Mouse (Mus musculus) spleen, postnatal 10 days (tissue): Measurements from ENCODE around the gene Tm4sf4.

Source experiments
- DNase-seq, 2 experiments: peaks; one replicate each; pipeline ENCODE4 v3.0.0; 2021 to 2022; ENCODE audit warnings: low spot score in 2 of 2

Gene Tm4sf4

DNA sequence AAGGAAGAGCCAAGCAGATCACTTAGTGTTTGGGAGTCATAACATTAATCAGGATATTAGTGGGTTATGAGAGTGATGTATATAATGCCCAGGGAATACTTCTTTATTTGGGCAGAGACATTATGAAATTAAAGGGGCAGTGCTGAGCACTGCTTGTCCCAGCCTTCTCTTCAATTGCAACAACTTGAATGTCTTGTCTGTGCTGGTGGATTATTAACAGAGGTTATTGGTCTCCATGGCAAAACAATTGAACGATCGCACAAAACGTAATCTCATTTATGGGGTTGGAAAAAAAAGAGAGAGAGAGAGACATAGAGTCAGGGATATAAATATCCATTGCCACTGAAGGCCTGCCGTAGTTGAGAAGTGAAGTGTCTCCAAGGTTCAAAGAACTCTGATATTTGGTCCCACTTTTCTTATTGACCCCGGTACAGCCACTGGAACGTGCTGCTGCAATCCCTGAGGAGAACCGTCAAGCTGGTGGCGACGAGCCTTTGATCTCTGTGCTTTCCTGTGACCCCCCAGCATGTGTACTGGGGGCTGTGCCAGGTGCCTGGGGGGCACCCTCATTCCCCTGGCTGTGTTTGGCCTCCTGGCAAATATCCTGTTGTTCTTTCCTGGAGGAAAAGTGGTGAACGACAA is at the start of gene Tm4sf4:
Gene Tm4sf4, plus strand, starts transcription at position 226 of the 642 bp plus-strand sequence.
- DNase-seq = no peak

DNA sequence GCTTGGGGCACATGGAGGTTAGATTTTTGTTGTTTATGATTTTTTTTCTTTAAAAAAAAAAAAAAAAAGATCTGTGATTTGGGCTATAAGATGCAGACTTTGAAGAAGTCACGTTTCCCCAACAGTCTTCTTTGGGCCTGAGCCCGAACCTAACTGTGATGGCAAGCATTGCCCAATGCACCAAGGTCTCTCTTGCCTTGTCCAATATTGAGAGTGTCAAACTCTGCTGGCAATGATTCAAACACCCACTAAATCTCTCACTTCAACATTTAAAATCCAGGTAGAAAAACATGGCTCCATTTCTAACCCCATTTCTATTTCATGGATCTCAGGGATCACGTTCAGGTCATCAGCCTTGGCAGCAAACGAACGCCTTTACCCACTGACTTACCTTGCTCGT is 38.7 kb upstream of the Tm4sf4 start:
- DNase-seq = no peak

DNA sequence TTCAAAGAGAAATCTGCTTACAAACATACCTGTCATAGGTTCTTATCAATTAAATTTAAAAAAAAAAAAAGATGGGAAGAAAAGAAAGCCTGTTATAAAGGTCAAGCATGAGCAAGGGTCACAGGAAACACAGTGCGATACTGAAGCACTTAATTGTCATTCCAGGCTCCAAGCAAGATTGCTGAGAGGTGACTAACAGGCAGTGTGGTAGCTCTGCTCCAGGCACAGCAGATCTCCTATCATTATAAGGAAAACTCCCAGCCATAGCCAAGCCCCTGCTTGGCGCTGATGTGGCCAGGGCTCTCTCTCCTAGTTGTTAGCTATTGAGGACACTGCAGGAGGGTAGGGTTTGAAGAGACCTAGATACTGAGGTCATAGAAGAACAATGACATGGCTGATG is 38.2 kb upstream of the Tm4sf4 start:
- no peak for DNase-seq

DNA sequence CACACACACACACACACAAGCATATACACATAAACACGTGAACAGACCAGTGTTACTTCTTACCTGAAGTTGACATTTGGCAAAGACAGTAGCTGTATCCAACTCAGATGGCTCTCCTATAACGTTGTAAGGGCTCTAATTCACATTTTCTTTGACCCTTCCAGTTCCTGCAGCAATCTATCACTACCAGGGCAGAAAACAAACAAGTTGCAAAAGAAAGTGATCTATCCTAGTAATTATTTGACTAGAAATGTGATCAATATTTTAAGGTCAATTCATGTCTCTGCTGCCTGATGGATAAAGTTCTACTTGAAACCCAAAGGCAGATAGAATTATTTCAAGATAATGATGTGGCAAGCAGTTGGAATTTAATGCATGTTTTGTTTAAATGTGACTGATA is 37.5 kb upstream of the Tm4sf4 start:
- no peak for DNase-seq

DNA sequence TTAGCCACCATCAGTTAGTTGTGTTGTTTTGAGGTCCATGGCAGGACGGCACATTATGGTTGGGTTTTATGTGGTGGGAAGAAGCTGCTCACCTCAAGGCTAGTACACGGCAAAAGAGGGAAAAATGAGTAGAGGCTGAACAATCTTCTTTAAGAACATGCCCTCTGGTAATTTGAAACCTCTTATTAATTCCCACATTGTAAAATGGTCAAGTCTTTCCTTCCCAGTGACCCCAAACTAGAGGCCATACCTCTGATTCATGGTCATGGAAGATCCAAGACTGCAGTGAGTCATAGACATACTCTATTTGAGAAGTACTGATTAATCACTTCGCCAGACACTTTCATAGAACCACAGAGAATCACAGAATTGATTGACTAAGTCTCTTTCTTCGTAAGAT is 13.6 kb upstream of the Tm4sf4 start:
- DNase-seq = no peak

DNA sequence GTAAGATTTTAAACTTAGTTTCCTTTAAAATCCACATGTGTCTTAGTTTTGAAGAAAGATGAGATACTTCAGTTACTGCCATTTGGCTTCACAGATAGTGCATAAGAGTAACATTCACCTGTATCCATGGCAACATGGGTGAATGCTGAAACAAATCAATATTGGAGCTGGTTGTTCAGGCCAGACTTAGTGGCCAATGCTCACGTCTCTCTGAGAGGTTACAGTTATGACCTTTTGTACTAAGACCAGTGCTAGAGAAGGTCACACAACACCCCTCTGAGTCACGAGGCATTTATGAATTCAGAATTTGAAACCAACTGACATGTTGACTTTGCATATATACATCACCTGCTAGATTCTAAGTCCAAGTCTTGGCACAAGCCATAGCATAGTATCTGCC is 4.9 kb upstream of the Tm4sf4 start:
- DNase-seq = no peak

DNA sequence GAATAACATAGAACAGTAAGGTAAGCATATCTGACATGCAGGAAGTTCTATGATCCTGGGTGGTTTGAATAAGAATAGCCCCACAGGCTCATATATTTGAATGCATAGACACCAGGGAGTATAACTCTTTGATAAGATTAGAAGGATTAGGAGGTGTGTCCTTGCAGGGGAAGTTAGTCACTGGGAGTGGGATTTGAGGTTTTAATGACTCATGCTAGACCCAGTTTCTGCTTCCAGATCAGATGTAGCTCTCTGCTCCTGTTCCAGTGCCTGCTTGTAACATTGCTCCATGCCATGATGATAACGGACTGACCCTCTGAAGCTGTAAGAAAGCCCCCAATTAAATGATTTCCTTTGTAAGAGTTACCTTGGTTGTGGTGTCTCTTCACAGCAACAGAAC is 4.5 kb upstream of the Tm4sf4 start:
- DNase-seq = no peak

DNA sequence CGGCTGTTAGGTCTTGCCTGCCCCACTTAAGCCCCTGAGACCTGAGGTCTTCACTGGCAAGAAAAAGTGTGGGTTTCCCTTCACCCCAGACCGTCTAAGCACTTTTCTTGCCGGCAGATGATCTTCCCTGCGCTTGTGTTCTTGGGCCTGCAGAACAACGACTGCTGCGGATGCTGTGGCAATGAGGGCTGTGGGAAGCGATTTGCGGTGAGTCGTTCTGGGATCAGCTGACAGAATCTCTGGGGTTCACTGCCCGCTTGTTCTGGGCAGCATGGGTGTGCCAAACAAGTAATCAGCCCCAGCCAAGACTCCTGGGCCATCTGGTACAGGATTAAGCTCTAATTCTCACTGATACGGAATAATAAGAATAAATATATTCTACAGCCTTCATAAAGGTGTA is 1.2 kb downstream of the Tm4sf4 start:
- no peak for DNase-seq

DNA sequence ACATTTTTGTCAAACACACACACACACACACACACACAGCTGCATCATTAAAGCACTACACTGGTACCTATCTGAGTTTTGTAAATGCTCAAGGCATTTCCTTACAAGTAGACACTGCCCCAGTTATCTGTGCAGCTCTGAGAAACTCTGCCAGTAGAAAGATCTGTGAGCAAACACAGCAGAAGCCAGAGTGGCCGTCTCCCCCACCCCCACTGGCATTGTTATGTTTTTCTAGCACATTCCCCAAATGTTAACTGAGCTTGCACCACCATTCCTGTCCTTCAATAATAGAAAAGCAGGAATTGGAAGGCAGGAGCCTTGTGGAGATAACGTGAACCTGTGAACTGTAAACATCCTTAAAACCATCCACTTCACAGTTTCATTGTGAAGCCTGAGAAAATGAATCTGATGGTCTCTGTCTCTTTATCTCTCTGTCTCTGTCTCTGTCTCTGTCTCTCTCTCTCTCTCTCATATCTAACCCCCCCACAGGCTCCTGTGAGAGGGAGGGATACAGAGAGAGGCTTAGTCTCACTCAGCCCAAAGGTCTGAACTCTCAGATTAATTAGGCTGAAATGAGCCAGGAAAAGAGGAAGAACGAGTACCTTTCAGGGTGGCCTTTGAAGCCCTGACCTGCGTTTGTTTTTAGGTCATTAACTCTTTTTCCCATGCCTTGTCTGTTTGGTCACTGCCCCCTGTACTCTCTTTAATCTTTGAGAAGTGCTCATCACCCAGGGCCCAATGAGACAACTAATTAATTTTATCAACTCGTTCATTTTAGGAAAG is 3.8 kb downstream of the Tm4sf4 start:
- DNase-seq = no peak

DNA sequence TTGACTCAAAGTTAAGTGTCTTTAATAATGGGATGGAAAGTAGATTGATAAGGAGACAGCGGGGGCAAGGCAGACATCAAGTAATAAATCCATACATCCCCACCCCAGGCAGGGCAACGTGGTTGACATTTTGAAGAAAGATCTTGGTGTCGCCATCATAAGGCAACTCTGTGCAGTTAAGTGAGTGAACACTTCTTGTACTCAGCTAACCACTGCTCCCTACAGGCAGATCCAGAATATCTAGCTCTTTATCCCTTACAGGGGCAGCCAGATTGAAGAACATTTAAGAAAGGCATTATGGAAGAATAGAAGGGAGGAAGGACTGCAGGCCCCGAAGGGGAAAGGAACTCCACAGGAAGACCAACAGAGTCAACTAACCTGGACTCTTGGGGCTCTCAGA is 4.4 kb downstream of the Tm4sf4 start:
- DNase-seq = no peak

DNA sequence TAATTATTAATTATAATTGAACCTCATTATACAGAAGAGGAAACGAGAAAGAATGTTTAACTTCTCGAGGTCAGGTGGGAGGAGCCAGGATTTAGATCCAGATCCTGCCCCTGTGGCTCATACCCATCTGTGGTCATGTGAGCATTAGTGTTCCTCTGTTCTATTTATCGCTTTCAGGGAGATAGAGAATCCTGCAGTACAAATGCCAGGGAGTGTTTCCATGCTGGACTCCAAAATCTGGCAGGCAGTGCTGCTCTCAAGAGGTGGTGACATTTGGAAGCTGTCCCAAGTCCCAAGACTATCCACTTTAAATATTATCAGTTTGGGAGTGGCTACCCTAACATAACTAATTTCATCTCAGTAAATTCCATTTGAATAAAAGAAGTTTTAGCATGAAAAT is 6.6 kb downstream of the Tm4sf4 start:
- DNase-seq = no peak

DNA sequence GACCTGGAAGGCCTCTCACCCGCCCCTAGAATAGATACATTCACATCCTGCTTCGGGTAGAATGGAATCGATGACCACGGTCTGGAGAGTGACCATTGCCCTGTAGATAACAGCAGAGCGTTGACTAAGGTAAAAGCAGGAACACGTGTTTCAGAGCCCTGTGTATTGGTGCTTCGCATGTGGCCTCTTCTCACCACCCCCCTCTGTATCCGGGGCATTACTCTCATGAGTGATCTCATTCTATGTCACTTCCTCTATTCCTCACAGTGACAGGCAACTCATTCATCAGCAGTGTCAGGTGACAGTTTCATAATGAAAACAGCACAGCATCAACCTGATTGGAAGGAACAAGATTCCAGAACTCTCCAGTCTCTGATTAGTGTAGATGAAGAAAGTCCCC is 10.2 kb downstream of the Tm4sf4 start:
- DNase-seq = no peak

DNA sequence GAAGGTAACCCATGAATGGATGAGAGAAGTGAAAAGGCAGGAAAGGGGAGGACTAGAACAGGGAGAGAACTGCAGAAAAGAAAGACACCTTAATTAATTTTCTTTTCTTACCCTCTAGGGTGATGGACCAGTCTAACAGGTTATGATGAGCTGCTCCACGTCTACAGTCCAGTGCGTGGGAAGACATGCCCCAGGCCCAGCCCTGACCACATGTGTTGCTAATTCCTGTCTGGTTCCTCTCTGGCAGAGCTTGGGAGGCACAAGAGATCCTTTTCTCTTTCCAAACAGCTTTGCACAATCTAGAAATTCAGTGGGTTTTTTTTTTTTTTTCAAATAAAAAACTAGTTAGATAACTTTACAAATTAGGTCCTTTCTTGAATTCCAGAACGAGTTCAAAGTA is 15.8 kb downstream of the Tm4sf4 start:
- no peak for DNase-seq

DNA sequence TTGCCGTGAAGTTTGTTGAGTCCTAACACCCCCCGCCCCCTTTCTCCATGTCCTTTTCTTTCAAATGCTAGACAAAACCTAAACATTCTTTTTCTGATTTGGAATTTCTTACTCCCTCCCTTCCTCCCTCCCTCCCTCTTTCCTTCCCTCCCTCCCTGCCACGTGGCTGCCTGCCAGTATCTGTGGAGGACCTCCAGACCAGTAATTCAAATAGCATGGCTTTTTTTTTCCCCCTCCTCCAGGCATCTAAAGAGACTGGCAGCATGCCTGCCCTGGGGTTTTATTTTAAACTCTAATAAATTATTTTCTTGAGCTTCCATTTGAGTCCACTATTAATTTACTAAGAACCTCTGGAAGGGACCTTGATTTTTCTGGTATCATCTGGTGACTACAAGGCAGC is 20.6 kb downstream of the Tm4sf4 start:
- DNase-seq = peak in 1 of 2 experiments; percentile 14

DNA sequence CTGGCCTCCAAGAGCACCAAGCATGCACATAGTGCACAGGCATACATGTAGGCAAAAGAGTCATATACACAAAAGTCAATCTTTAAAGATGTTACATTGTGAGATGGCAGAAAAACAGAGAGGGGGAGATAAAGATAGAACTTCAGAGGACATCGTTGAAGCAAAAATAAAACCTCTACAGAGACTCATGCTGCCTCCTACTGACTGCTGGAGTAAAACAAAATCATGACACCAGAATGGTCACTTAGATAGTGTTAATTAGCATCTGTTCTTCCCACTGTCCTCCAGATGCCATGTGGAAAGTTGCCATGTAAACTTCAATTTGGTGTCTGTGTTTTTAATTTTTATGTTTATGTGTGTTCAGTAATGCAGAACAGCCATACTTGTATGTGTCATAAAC is 22.8 kb downstream of the Tm4sf4 start:
- DNase-seq = no peak

DNA sequence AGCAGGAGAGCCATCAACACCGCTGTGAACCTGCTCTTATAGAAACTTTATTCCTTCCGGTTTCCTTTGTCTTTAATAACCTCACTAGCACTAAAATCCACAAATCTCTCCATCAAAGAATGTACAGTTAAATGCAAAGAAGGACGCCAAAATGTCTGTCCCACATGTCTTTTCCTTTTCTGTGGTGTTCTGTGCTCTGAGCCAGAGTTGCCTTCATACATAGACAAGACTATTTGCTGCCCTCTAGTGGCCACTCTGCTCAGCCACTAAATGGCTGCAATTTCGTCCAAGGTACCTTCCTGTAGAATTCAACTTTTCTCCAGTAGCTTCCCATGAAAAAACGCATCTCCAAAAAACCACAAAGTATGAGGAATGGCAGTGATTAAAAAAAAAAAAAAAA is 23.3 kb downstream of the Tm4sf4 start:
- peak in 1 of 2 experiments; percentile 43 for DNase-seq

DNA sequence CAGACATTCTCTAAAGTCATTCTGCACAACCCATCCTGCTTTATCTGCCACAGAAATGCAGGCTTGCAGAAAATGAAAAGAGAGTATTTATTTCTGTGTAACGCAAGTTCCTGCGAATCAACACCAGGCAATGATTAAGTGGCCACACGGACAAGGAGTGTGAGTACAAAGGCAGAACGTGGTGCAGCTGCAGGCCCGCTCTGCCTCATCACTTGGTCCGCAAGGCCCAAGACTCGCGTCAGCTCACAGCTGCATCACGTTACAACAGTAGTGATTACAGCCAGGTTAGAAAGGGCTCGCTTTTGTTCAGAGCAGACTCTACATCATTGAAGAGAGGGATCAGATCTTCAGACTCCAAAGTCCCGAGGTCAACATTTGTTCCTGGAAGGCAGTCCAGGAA is 33.5 kb downstream of the Tm4sf4 start:
- no peak for DNase-seq

DNA sequence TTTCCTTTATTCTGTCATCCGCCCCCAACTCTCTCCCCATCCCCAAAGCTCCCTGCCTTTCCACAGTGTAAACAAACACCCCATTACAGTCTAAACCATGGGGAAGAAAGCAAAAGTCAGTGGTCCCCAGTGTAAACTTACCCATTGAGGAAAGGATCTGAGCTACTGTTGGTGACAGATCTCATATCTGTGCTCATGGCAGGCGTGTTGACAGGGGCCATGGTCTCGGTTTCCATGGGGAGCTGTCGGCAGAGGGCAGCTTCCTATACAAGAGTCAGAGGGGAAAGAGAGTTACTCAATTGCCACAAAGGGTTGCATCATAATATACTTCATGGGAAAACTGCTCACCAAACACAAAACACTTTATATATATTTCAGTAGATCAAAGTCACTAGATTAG is 38.2 kb downstream of the Tm4sf4 start:
- DNase-seq = no peak

DNA sequence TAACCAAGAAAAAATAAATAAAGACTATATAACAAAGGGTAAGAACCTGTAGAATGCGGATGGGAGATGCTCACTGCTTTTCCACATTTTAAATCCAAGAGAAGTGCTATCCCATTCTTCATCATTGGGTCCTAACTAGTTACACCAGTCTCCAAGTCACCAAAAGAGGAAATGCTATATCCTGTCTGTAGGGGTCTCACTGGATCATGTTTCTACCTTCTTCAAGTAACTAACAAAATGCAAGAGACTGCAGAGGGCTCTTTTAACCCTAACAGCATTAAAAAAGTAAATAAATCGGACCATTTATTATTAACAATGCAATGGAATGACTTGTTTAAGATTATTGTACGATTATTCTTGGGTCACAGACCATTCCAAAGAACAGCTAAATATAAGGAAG is 41.2 kb downstream of the Tm4sf4 start:
- no peak for DNase-seq

DNA sequence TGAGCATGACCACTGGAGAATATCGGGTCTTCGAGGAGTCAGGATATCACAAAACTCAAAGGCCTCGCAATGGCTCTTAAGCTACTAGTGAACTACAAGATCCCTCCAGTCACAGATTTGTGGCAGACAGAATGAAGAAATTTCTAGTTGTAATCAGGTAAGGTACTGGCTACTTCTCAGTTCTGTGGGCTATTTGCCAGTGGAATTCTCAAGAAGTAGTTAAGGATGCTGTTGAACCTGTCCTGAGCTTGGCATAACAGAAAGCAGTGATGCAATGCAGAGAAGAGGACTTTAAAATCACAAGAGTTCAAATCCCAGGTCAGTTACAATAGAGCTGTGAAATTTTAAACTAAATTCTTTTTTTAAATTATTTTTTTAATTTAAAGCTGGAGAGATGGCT is 44.2 kb downstream of the Tm4sf4 start:
- DNase-seq = no peak

DNA sequence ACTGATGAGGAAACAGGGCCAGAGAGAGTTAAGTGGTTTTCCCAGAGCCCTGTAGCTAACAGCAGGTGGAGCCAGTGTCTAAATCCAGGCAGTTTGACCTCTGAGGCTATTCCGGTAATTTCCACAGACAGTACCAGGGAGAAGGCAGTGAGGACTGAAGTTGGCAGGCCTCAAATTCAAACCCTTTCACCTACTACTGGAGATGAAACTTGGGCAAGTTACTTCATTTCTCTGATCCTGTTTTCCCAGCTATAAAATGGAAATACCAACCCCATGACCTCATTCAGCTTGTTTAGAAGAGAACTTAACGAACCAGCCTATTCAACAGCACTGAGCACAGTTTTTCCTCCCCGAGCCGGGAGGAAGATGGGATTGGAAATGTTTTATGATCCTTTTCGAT is 45.2 kb downstream of the Tm4sf4 start:
- DNase-seq = no peak

DNA sequence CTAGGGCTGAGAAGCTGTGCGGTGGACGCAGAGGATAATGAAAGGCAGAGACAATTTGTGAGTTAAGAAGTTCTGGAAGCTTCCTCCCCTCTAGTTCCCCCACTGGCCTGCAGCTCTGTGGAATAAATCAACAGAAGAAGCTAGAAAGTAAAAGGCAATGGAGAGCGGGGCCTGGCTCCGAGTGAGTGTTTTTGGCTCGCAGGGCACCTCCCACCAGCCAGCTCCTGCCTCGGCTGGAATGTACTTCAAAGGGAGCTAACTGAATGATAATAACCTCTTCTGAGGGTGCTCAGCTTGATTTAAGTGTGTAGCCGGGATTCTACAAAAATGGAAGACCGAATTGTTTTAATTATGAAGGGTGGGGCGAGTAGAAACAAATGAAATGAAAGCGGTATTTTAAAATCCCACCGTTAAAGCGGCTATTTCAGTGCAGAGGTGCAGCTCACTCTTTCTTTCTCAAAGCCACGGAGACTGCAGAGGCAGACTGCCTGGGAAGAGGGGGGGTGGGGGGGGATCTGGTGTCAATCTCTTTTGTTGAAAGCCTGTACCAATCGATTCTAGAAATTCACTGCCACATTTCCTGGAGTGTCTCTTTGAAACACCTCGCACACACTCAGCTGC is 46.0 kb downstream of the Tm4sf4 start:
- DNase-seq = no peak

DNA sequence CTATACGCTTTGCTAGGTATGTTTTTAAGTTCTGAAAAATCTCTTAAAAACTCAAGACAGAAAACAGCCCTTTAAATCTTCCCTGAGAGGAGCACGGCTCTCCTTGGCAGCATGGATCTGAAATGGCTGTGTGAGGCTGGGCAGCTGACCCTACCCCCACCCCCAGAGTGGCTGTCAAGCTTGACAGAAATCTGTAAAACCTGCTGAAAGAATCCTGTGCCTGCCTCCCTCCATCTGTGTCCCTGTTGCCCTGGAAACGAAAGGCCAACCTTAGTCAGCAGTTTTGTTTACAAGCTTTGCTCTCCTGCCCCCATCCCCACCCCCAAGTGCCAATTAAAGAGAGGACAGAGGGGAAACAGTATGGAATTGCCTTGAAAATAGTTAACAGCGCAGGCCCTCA is 47.3 kb downstream of the Tm4sf4 start:
- no peak for DNase-seq
